Mouse (Mus musculus) hindbrain, embryonic 11.5 days (tissue): ENCODE measurements around the gene Lrg1. TPM values are rescaled to one million over a fixed set of nuclear protein-coding genes. Genes with fewer than 3 reads are reported as not detected.

ENCODE experiments used
- ATAC-seq: fragments of 200-750 bp; cut with Nextera tagmentation; 2 replicates; pipeline ENCODE4 v1.8.0; 2017; ENCODE audit warnings: mild to moderate bottlenecking, moderate TSS enrichment, moderate library complexity; ENCODE audit not compliant: low FRiP score
- DNase-seq: peaks from one replicate; pipeline ENCODE4 v3.0.0-alpha.2; 2015; ENCODE audit warnings: low spot score
- H3K27ac ChIP-seq: fragments of 300-500 bp; sonication (generic); 2 replicates; pipeline ENCODE4 v1.5.1; 2014; ENCODE audit warnings: mild to moderate bottlenecking, low read depth, low read length
- H3K27me3 ChIP-seq: fragments of 300-500 bp; sonication (generic); 2 replicates; pipeline ENCODE4 v1.6.1; 2014; ENCODE audit warnings: mild to moderate bottlenecking, low read length, moderate library complexity, mixed read lengths; ENCODE audit not compliant: control insufficient read depth, insufficient read depth
- H3K36me3 ChIP-seq: fragments of 300-500 bp; sonication (generic); 2 replicates; pipeline ENCODE4 v1.6.1; 2014; ENCODE audit warnings: mild to moderate bottlenecking, low read length, moderate library complexity, mixed read lengths; ENCODE audit not compliant: control insufficient read depth, insufficient read depth
- H3K4me1 ChIP-seq: fragments of 300-500 bp; sonication (generic); replicated peaks from 2 replicates; pipeline ENCODE4 v1.6.1; 2014; ENCODE audit warnings: low read length, mixed read lengths; ENCODE audit not compliant: control insufficient read depth, insufficient read depth
- H3K4me2 ChIP-seq: fragments of 300-500 bp; sonication (generic); replicated peaks from 2 replicates; pipeline ENCODE4 v1.6.1; 2014; ENCODE audit warnings: mild to moderate bottlenecking, low read depth, low read length
- H3K4me3 ChIP-seq: fragments of 300-500 bp; sonication (generic); 2 replicates; pipeline ENCODE4 v1.5.1; 2014; ENCODE audit warnings: low read depth, low read length
- H3K9ac ChIP-seq: fragments of 300-500 bp; sonication (generic); 2 replicates; pipeline ENCODE4 v1.6.1; 2014; ENCODE audit warnings: low read depth, low read length
- H3K9me3 ChIP-seq: fragments of 300-500 bp; sonication (generic); 2 replicates; pipeline ENCODE4 v1.6.1; 2016; ENCODE audit warnings: low read length; ENCODE audit not compliant: control insufficient read depth
- WGBS: fragments of 180-500 bp; shearing (Covaris S2); extraction: QIAGEN DNeasy Blood & Tissue Kit; methylation state at CpG from one replicate; pipeline ENCODE4 v1.1.7; 2014; 5-methylcytosine and 5-hydroxymethylcytosine counted together
- polyA plus RNA-seq: library from polyadenylated mRNA; unstranded; fragments of >200 nt; fragmentation: Nextera tagmentation; extraction: Ambion mirVana; gene quantifications from 2 replicates; pipeline ENCODE4 v1.2.1, GENCODE M21; 2014

Lrg1 gene
- polyA plus RNA-seq, 1 experiment from 2014 or later, result not detected

DNA sequence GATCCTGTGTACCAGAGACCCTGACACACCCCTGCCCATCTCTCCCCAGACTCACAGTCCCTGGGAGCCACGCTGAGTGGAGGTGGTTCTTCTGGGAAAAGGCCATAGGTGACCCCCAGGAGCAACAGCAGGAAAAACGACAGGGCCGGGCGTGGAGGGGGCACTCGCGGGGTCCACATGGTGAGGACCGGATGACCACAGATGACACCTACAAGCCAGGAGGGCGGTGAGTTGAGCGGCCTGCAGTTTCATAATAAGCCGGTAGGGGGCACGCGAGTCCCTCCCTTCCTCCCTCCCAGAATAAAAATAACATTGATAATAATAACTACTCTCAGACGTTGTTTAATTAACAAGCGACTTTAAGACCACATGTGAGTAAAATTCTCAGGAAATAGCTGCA is 10.9 kb upstream of the Lrg1 start:
- Histone ChIP-seq H3K27me3 (no peaks in the 10 kb centered on the region), H3K4me3 (no peak overlapping the region), H3K36me3 (no peaks in the 10 kb centered on the region; the same call in 1 of the 2 replicates), H3K4me1 (0 out of 2 replicates have a peak, but pooled peaks cover 2% of the 10 kb centered on the region), H3K9me3 (no peaks in the 10 kb centered on the region), H3K4me2 (no peak overlapping the region), H3K9ac (no peak overlapping the region), H3K27ac (no peak overlapping the region)
- ATAC-seq (no peak), DNase-seq (peak; percentile 82)
- 4% methylated on average over 14 of the region's 14 CpGs for WGBS

DNA sequence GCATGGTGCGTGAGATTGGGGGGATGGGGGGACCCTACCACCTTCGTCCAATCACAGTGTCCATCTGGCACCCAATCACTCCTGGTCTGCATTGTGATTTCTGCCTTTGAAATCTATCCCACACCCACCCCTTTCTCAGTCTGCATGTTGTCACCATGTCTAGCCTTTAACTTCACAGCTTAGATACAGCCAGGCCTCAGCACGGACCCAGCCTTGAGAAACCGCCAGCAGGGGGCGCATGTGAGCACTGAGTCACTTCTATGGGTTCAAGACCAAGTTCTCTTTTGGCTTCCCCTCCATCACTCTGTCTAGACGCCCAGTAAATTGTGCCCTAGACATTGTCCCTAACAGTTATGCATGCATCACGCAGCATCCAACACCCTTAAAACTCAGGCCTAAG is 10.0 kb upstream of the Lrg1 start:
- Histone ChIP-seq H3K27me3 (no peaks in the 10 kb centered on the region), H3K4me1 (0 out of 2 replicates have a peak, but pooled peaks cover 2% of the 10 kb centered on the region), H3K4me3 (no peak overlapping the region), H3K27ac (no peak overlapping the region), H3K36me3 (no peaks in the 10 kb centered on the region; the same call in 1 of the 2 replicates), H3K4me2 (no peak overlapping the region), H3K9me3 (no peaks in the 10 kb centered on the region), H3K9ac (no peak overlapping the region)
- DNase-seq (peak; percentile 80), ATAC-seq (peak; percentile 29)
- WGBS, result 40% methylated on average over 7 of the region's 7 CpGs

- H3K4me1 ChIP-seq, result 0 out of 2 replicates have a peak, but pooled peaks cover 2% of the 10 kb centered on the region
- ATAC-seq, result no peak
- H3K36me3 ChIP-seq, result no peaks in the 10 kb centered on the region; the same call in 1 of the 2 replicates
- DNase-seq, result no peak
- H3K9ac ChIP-seq, result no peak overlapping the region
- no peaks in the 10 kb centered on the region for H3K9me3 ChIP-seq
- 92% methylated on average over 10 of the region's 10 CpGs for WGBS
- H3K27ac ChIP-seq, result no peak overlapping the region
- H3K4me2 ChIP-seq, result no peak overlapping the region
- H3K4me3 ChIP-seq, result no peak overlapping the region
- peaks cover under 1% of the 10 kb centered on the region; the same call in 1 of the 2 replicates for H3K27me3 ChIP-seq
Observed at GRCm38 (mm10) chr17:56131136-56131535, 9.3 kb upstream of the Lrg1 start.

- Histone ChIP-seq H3K9ac (no peak overlapping the region), H3K4me3 (no peak overlapping the region), H3K27me3 (peaks cover 24% of the 10 kb centered on the region), H3K27ac (no peak overlapping the region), H3K4me2 (no peak overlapping the region), H3K9me3 (no peaks in the 10 kb centered on the region), H3K4me1 (no peaks in the 10 kb centered on the region), H3K36me3 (no peaks in the 10 kb centered on the region; the same call in 1 of the 2 replicates)
- no peak for ATAC-seq
- DNase-seq, result no peak
- 83% methylated on average over 15 of the region's 15 CpGs for WGBS
Observed at GRCm38 (mm10) chr17:56128246-56128645, 6.4 kb upstream of the Lrg1 start.

GRCm38 (mm10) chr17:56126175-56126574 is 4.4 kb upstream of the Lrg1 start:
- WGBS, result 78% methylated on average over 11 of the region's 11 CpGs
- ATAC-seq, result no peak
- no peaks in the 10 kb centered on the region; the same call in 1 of the 2 replicates for H3K36me3 ChIP-seq
- no peak overlapping the region for H3K27ac ChIP-seq
- no peak overlapping the region for H3K9ac ChIP-seq
- no peak for DNase-seq
- H3K9me3 ChIP-seq, result peaks cover 5% of the 10 kb centered on the region; the same call in 1 of the 2 replicates
- H3K4me2 ChIP-seq, result no peak overlapping the region
- H3K4me3 ChIP-seq, result no peak overlapping the region
- no peaks in the 10 kb centered on the region for H3K4me1 ChIP-seq
- H3K27me3 ChIP-seq, result peaks cover 43% of the 10 kb centered on the region

GRCm38 (mm10) chr17:56125276-56125630 is 3.5 kb upstream of the Lrg1 start:
- DNase-seq (no peak), ATAC-seq (no peak)
- Histone ChIP-seq H3K36me3 (no peaks in the 10 kb centered on the region; the same call in 1 of the 2 replicates), H3K9ac (no peak overlapping the region), H3K27me3 (peaks cover 52% of the 10 kb centered on the region), H3K9me3 (peaks cover 5% of the 10 kb centered on the region; the same call in 1 of the 2 replicates), H3K4me2 (no peak overlapping the region), H3K27ac (no peak overlapping the region), H3K4me3 (no peak overlapping the region), H3K4me1 (no peaks in the 10 kb centered on the region)
- 89% methylated on average over 4 of the region's 4 CpGs for WGBS

- DNase-seq (peak; percentile 76), ATAC-seq (peak; percentile 23; the same call in 1 of the 2 replicates)
- Histone ChIP-seq H3K27me3 (peaks cover 58% of the 10 kb centered on the region), H3K36me3 (no peaks in the 10 kb centered on the region; the same call in 1 of the 2 replicates), H3K4me3 (peak overlapping the region; percentile 27), H3K9ac (peak overlapping the region; percentile 40; the same call in 1 of the 2 replicates), H3K9me3 (peaks cover 5% of the 10 kb centered on the region; the same call in 1 of the 2 replicates), H3K4me2 (peak overlapping the region; percentile 64), H3K4me1 (no peaks in the 10 kb centered on the region), H3K27ac (no peak overlapping the region)
- WGBS, result 9% methylated on average over 50 of the region's 59 CpGs
Observed at GRCm38 (mm10) chr17:56124377-56125275, 2.8 kb upstream of the Lrg1 start.

- 37% methylated on average over 59 of the region's 59 CpGs for WGBS
- Histone ChIP-seq H3K27me3 (peaks cover 66% of the 10 kb centered on the region), H3K9me3 (peaks cover 5% of the 10 kb centered on the region; the same call in 1 of the 2 replicates), H3K36me3 (no peaks in the 10 kb centered on the region; the same call in 1 of the 2 replicates), H3K4me2 (peak overlapping the region; percentile 64), H3K4me1 (no peaks in the 10 kb centered on the region), H3K4me3 (peak overlapping the region; percentile 27; the same call in 1 of the 2 replicates), H3K9ac (peak overlapping the region; percentile 40; the same call in 1 of the 2 replicates), H3K27ac (no peak overlapping the region)
- ATAC-seq, result peak; percentile 16; the same call in 1 of the 2 replicates
- no peak for DNase-seq
Observed at GRCm38 (mm10) chr17:56123681-56124340, 2.0 kb upstream of the Lrg1 start.
